Mouse (Mus musculus) kidney, adult 2 months (tissue): ENCODE measurements around the gene Lmtk2.

Experiments
- CTCF ChIP-seq: fragments of 200-500 bp; conservative IDR thresholded peaks from 2 replicates; pipeline ENCODE4 v1.5.1; 2011; ENCODE audit warnings: low read depth, mild to moderate bottlenecking, control low read depth, low read length, moderate library complexity, mixed read lengths; ENCODE audit not compliant: insufficient read depth, insufficient read length
- POLR2A ChIP-seq: fragments of 200-500 bp; IDR thresholded peaks from one replicate; pipeline ENCODE4 v1.6.1; 2011; ENCODE audit warnings: low read depth, low read length, control low read depth

DNA sequence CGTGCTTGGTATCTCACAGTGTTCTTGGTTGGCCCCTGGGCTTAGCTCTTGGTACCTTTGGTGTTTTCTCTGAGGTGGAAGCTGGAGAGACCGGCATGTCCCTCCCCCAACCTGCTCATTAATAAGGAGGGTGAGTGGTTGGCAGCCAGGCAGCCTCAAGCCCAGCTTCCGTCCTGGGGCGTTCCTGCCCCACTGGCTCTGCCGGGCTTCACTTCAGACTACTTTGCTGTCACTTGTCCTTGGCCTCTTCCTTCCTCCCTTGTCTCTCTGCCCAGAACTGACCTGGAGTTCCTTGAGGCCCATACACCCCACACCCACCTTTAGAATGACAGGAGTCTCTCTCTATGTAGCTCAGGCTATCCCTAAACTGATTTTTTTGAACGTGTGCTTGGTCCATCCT is 92.4 kb downstream of the Lmtk2 start:
- TF ChIP-seq POLR2A (no peak), CTCF (no peak)
